Mouse (Mus musculus) intestine, postnatal 0 days (tissue): ENCODE results near the gene Npc2. TPM values are rescaled to one million over a fixed set of nuclear protein-coding genes. Genes with fewer than 3 reads are reported as not detected.

Experiments
- ATAC-seq: fragments of 200-750 bp; cut with Nextera tagmentation; 2 replicates; pipeline ENCODE4 v1.8.0; 2017; ENCODE audit warnings: mild to moderate bottlenecking, moderate TSS enrichment, moderate library complexity
- H3K27ac ChIP-seq: fragments of 300-500 bp; sonication (generic); 2 replicates; pipeline ENCODE4 v1.5.1; 2014; ENCODE audit warnings: mild to moderate bottlenecking, low read depth, low read length, moderate library complexity
- H3K27me3 ChIP-seq: fragments of 300-500 bp; sonication (generic); replicated peaks from 2 replicates; pipeline ENCODE4 v1.6.1; 2014; ENCODE audit warnings: low read length, mixed read lengths; ENCODE audit not compliant: control insufficient read depth, insufficient read depth
- H3K36me3 ChIP-seq: fragments of 300-500 bp; sonication (generic); 2 replicates; pipeline ENCODE4 v1.6.1; 2014; ENCODE audit warnings: mild to moderate bottlenecking, moderate library complexity; ENCODE audit not compliant: control insufficient read depth, insufficient read depth
- H3K4me1 ChIP-seq: fragments of 300-500 bp; sonication (generic); replicated peaks from 2 replicates; pipeline ENCODE4 v1.6.1; 2014; ENCODE audit warnings: antibody characterized with exemption, low read length, mixed read lengths; ENCODE audit not compliant: control insufficient read depth, insufficient read depth
- H3K4me2 ChIP-seq: fragments of 300-500 bp; sonication (generic); replicated peaks from 2 replicates; pipeline ENCODE4 v1.6.1; 2014; ENCODE audit warnings: low read depth, mild to moderate bottlenecking, moderate library complexity
- H3K4me3 ChIP-seq: fragments of 300-500 bp; sonication (generic); 2 replicates; pipeline ENCODE4 v1.5.1; 2014; ENCODE audit warnings: low read depth, low read length
- H3K9ac ChIP-seq: fragments of 300-500 bp; sonication (generic); 2 replicates; pipeline ENCODE4 v1.6.1; 2014; ENCODE audit warnings: mild to moderate bottlenecking, low read depth, low read length
- H3K9me3 ChIP-seq: fragments of 300-500 bp; sonication (generic); 2 replicates; pipeline ENCODE4 v1.6.1; 2016; ENCODE audit warnings: mixed run types; ENCODE audit not compliant: control insufficient read depth
- CTCF ChIP-seq: sonication (generic); IDR thresholded peaks from 2 replicates; pipeline ENCODE4 v1.5.1; 2016; ENCODE audit warnings: low read depth, mild to moderate bottlenecking, control low read depth, antibody characterized with exemption, moderate library complexity
- WGBS: fragments of 180-500 bp; shearing (Covaris S2); extraction: QIAGEN DNeasy Blood & Tissue Kit; methylation state at CpG from one replicate; pipeline ENCODE4 v1.1.7; 2014; 5-methylcytosine and 5-hydroxymethylcytosine counted together
- polyA plus RNA-seq: library from polyadenylated mRNA; unstranded; fragments of >200 nt; fragmentation: Nextera tagmentation; extraction: Ambion mirVana; gene quantifications from 2 replicates; pipeline ENCODE4 v1.2.1, GENCODE M21; 2015

The Npc2 gene
- polyA plus RNA-seq, 1 experiment from 2014 or later: 100 TPM

DNA sequence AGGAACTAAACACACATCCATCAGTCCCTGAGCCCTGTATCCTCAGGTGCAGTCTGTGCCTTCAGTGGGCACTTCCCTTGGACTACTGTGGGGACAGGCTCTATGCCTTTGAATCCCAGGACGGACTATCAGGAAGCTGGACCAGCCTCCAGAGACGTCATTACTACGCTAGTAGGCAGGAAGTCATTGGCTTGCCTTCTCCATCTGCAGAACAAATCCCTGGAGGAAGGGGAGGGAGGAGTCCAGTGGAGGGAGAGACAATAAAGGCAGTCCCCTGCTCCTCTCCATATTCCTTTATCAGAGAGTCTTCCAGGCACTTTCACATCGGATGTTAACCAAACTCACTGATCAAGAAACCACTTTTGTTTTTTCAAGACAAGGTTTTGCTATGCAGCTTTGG is 38.6 kb upstream of the Npc2 start:
- H3K4me2 ChIP-seq: no peak overlapping the region
- H3K27me3 ChIP-seq: no peaks in the 10 kb centered on the region
- H3K27ac ChIP-seq: no peak overlapping the region
- WGBS: 54% methylated on average over 4 of the region's 4 CpGs
- no peak overlapping the region for H3K9ac ChIP-seq
- no peaks in the 10 kb centered on the region for H3K36me3 ChIP-seq
- no peak overlapping the region for H3K4me3 ChIP-seq
- no peaks in the 10 kb centered on the region for H3K9me3 ChIP-seq
- no peak for ATAC-seq
- TF ChIP-seq CTCF: no peak
- no peaks in the 10 kb centered on the region for H3K4me1 ChIP-seq

DNA sequence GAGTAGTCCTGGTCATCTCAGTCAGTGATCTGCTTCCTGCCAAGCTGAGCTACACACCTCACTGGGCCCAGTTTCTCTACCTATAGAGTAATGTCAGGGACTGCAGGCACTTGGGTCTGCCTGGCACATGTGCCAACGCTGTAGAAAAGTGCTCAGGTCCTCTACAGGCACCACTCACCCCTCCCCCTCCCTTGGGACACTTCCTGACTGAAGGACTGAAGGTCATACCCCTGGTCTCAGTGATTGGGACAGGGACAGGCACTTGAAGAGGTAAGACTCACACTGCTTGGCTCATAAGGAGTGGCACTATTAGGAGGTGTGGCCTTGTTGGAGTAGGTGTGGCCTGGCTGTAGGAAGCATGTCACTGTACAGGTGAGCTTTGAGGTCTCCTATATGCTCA is 37.9 kb upstream of the Npc2 start:
- no peak overlapping the region for H3K9ac ChIP-seq
- no peak overlapping the region for H3K4me2 ChIP-seq
- ATAC-seq: no peak
- peaks cover 2% of the 10 kb centered on the region; the same call in 1 of the 2 replicates for H3K4me1 ChIP-seq
- WGBS: 75% methylated on average over 1 of the region's 1 CpGs
- H3K9me3 ChIP-seq: no peaks in the 10 kb centered on the region
- H3K27ac ChIP-seq: no peak overlapping the region
- H3K4me3 ChIP-seq: no peak overlapping the region
- no peaks in the 10 kb centered on the region for H3K36me3 ChIP-seq
- H3K27me3 ChIP-seq: no peaks in the 10 kb centered on the region
- TF ChIP-seq CTCF: no peak

DNA sequence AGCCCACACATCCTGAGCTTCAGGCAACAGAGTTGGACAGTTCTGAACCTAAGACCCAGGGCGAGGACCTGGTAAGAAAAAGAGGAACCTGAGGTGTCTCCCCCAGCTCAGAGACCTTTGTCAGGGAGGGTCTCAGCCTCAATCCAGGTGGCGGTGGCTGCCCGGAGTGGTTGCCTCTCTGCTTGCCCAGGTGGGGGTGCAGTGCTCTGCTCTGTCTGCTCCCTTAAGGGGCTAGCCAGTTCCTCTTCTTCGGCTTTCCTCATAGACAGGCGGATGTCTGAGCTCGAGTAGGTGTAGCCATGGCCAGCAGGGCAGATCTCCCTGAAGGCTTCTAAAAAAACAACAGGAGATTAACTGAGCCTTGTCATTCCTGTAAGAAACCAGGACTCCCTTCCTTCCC is 36.1 kb upstream of the Npc2 start:
- no peak for ATAC-seq
- H3K27me3 ChIP-seq: no peaks in the 10 kb centered on the region
- no peak overlapping the region for H3K4me3 ChIP-seq
- no peak overlapping the region for H3K9ac ChIP-seq
- peaks cover 2% of the 10 kb centered on the region; the same call in 1 of the 2 replicates for H3K4me1 ChIP-seq
- no peak overlapping the region for H3K27ac ChIP-seq
- no peaks in the 10 kb centered on the region for H3K9me3 ChIP-seq
- WGBS: 82% methylated on average over 6 of the region's 6 CpGs
- TF ChIP-seq CTCF: no peak
- H3K4me2 ChIP-seq: no peak overlapping the region
- no peaks in the 10 kb centered on the region for H3K36me3 ChIP-seq

DNA sequence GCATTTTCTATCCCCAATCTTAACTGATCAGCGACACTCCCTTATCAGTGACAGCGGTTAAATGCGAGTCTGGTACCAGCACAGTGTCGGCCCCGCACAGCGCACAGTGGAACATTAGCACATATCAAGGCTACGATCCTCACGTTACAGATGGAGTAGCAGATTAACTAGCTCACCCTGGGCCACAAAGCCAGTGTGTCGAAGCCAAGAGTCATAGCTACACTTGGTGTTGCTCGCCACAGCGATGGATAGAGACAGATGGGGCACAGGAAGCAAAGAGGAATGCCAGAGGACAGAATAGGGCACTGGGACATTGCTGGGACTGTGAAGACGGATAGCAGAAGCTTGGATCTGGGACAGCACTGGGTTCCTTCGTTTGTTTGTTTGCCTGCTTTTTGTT is 34.4 kb upstream of the Npc2 start:
- no peak for TF ChIP-seq CTCF
- H3K36me3 ChIP-seq: no peaks in the 10 kb centered on the region
- H3K9me3 ChIP-seq: no peaks in the 10 kb centered on the region
- H3K4me2 ChIP-seq: no peak overlapping the region
- H3K27me3 ChIP-seq: no peaks in the 10 kb centered on the region
- no peak overlapping the region for H3K4me3 ChIP-seq
- 71% methylated on average over 13 of the region's 13 CpGs for WGBS
- H3K4me1 ChIP-seq: peaks cover 2% of the 10 kb centered on the region; the same call in 1 of the 2 replicates
- no peak overlapping the region for H3K9ac ChIP-seq
- ATAC-seq: no peak
- H3K27ac ChIP-seq: no peak overlapping the region

DNA sequence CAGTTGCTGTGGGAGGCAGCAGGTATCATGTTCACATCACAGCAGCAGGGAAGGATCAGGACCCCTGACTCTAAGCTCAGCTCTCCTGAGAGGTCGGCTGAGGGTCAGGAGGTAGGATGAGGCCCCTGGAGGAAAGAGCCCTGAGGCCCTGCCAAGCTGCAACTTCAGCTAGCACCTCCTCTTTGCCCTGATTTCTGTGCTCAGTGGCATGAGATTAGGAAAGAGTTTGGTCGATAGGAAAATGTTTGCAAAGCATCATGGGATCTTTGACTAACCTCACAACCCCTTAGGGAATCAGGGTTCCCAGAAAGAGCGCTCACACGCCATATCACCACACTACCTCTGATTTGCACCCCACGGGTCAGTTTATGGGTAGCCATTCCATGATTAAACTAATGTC is 33.8 kb upstream of the Npc2 start:
- Histone ChIP-seq H3K4me1 (peaks cover 2% of the 10 kb centered on the region; the same call in 1 of the 2 replicates), H3K36me3 (no peaks in the 10 kb centered on the region), H3K9me3 (no peaks in the 10 kb centered on the region), H3K9ac (no peak overlapping the region), H3K4me3 (no peak overlapping the region), H3K4me2 (0 out of 2 replicates have a peak overlapping the region, but pooled peaks have one; percentile 27), H3K27me3 (no peaks in the 10 kb centered on the region), H3K27ac (peak overlapping the region; percentile 46)
- TF ChIP-seq CTCF: no peak
- 0 out of 2 replicates have a peak, but pooled peaks have one; percentile 16 for ATAC-seq
- 40% methylated on average over 5 of the region's 5 CpGs for WGBS

DNA sequence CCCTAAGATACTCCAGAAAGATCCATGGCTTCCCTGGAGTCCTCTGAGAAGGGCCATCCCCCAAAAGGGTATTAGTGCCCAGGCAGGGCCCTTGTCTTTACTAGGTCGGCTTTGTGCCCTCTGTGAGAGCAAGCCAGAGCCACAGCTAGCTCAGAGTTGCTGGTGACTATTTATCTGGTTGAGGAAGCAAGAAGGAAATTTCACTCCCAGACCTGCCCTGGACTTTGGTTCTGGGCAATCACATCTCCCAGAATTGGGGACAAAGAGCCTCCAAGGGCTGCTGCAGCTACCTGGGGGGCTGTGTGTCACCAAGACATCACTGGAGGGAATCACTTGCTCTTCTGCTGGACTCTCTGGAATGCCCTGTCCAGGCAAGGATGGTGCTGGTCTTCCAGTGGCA is 33.1 kb upstream of the Npc2 start:
- Histone ChIP-seq H3K9ac (no peak overlapping the region), H3K4me1 (peaks cover 2% of the 10 kb centered on the region; the same call in 1 of the 2 replicates), H3K4me3 (no peak overlapping the region), H3K27me3 (no peaks in the 10 kb centered on the region), H3K36me3 (no peaks in the 10 kb centered on the region), H3K27ac (peak overlapping the region; percentile 62), H3K4me2 (peak overlapping the region; percentile 32; the same call in 1 of the 2 replicates), H3K9me3 (no peaks in the 10 kb centered on the region)
- TF ChIP-seq CTCF: no peak
- ATAC-seq: peak; percentile 72
- WGBS: 32% methylated on average over 1 of the region's 1 CpGs
